Mouse (Mus musculus) layer of hippocampus, postnatal 14 days (tissue): Measurements from ENCODE around the gene Rab3c. TPM values are rescaled to one million over a fixed set of nuclear protein-coding genes. Genes with fewer than 3 reads are reported as not detected.

Source experiments
- DNase-seq, 2 experiments: peaks; one replicate each; pipeline ENCODE4 v3.0.0; 2021 to 2022; ENCODE audit warnings: low spot score in 2 of 2, mixed read lengths in 1 of 2
- total RNA-seq, 2 experiments: library from RNA; stranded (reverse); gene quantifications; 2 replicates each; pipeline ENCODE4 v1.2.3; 2021

The Rab3c gene
- total RNA-seq, 2 experiments from 2014 or later = 181 to 185 TPM

DNA sequence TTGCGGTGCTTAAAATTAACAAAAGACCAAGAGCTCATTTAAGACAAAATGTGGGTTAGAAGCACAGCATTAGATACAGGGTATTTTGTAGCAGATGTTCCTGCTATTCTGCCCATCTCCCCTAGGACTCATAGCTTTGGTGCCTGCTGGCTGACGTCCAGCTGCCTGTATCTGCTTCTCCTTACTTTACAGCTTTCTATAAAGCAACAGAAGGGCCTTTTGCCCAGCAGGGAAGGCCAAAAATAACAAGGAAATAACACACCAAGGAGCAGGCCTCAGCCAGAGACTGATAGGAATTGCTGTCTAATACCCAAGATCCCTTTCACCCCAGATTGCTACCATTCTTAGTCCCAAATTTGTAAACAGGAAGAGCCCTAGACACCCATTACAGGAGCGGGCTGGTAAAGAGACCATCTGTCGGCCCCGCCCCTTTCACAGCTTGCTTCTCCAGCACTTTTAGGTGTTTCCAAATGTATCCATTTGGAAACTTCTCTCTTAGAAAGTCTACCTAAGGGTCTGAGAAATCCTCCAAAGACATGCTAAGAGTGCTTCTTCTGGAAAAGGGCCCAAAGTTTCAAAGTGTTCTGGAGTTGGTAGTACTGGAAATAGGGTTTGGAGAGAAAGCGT, 183.3 kb downstream of the Rab3c start:
- DNase-seq = no peak

DNA sequence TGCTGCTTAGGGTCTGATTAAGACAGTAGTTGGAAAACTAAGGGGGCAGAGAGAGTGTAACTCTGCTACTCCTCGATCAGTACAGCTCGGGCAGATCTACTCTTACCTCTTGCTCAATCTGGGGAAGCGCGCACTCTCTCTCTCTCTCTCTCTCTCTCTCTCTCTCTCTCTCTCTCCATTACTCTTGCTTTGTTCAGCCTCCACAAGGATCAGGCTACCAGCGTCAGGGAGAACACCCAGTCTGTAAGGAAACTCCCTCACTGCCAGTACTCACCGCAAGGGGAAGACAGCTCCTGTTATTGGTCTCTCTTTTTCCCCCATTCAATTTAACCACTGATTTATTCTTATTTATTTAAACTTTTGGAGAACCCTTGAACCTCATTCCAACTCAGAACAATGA, 185.8 kb downstream of the Rab3c start:
- no peak for DNase-seq

GRCm38 (mm10) chr13:110093720-110094685, 186.8 kb downstream of the Rab3c start:
- no peak for DNase-seq

- DNase-seq = no peak
These were observed 196.8 kb downstream of the Rab3c start for GRCm38 (mm10) chr13:110083961-110084360.

GRCm38 (mm10) chr13:110081174-110081573, 199.6 kb downstream of the Rab3c start:
- no peak for DNase-seq

- DNase-seq = no peak
These were observed 205.2 kb downstream of the Rab3c start for GRCm38 (mm10) chr13:110075587-110075986.

DNA sequence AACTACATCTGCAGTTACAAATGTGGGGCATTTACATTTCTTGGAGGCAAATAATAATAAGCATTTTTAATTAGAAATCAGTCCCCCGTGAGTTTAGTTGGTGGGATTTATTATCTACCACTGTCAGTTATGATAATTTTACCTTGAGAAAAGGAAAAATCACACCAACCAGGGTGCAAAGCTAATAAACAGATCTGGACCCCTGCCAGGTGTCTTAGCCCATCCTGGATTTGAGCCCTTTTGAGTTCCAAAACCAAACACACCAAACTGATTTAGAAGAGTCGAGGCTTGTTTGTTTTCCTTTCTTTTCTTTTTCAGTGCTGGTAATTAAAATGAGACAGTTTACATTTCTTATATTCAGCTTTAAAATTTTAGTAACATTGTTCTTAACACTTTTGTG, 206.6 kb downstream of the Rab3c start:
- no peak for DNase-seq

- DNase-seq = no peak
These were observed 213.6 kb downstream of the Rab3c start for GRCm38 (mm10) chr13:110067149-110067548.

- no peak for DNase-seq
These were observed 214.1 kb downstream of the Rab3c start for GRCm38 (mm10) chr13:110066674-110067073.

GRCm38 (mm10) chr13:110062835-110063411, 217.9 kb downstream of the Rab3c start:
- peak; percentile 64 to 87 for DNase-seq

- no peak for DNase-seq
These were observed 218.5 kb downstream of the Rab3c start for GRCm38 (mm10) chr13:110062288-110062687.

GRCm38 (mm10) chr13:110054538-110054937, 226.3 kb downstream of the Rab3c start:
- DNase-seq = no peak

- DNase-seq = no peak
These were observed 231.9 kb downstream of the Rab3c start for GRCm38 (mm10) chr13:110048767-110049434.

DNA sequence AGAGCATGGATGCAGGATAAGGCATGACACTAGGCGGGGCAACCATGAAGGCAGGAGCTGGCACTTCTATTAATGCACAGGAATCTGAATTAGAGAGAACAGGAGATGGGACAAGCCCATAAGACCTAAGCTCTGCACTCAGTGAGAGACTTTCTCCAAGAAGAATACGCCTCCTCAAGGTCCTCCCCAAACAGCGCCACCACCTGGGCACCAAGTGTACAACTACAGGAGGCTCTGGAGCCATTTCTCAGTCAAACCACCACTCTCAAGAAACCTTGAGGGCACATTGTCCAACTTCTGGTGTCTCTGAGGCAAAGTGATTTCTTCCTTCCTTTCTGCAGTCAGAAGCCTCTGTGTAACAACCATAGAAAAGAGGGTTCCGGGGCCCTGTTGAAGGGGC, 236.4 kb downstream of the Rab3c start:
- DNase-seq = no peak

- peak in 1 of 2 experiments; percentile 38 for DNase-seq
These were observed 240.9 kb downstream of the Rab3c start for GRCm38 (mm10) chr13:110039779-110040498.

GRCm38 (mm10) chr13:110039170-110039569, 241.6 kb downstream of the Rab3c start:
- no peak for DNase-seq

- no peak for DNase-seq
These were observed 242.3 kb downstream of the Rab3c start for GRCm38 (mm10) chr13:110038521-110038920.

GRCm38 (mm10) chr13:110034885-110035284, 245.9 kb downstream of the Rab3c start:
- no peak for DNase-seq

GRCm38 (mm10) chr13:110034041-110034440, 246.8 kb downstream of the Rab3c start:
- DNase-seq = no peak

DNA sequence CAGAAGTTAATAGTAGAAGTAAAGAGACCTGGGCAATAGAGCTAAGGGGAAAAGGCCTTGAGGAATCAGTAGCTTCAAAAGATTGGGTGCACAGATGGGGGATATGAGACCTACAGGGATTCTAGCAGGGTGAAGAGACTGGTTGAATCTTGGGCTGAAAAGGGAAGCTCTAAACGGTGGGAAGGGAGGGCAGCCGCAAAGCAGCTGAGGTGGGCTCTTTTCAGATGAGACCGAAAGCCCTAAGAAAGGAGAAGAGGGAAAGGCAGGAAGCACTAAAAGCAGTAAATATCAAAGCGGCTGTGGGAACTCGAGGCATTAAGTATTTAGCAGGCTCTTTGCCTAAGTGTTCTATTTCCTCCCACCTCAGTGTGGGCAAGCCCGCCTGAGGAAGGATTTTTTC, 248.9 kb downstream of the Rab3c start:
- no peak for DNase-seq

- DNase-seq = no peak
These were observed 249.7 kb downstream of the Rab3c start for GRCm38 (mm10) chr13:110031061-110031460.
